Mouse (Mus musculus) CH12.LX (cell line): Measurements from ENCODE around the gene Fam207a.

Source experiments
- EP300 ChIP-seq: IDR thresholded peaks from 2 replicates; pipeline ENCODE4 v1.6.1; 2011; ENCODE audit warnings: low read length, improper control_type of control experiment
- POLR2A ChIP-seq: IDR thresholded peaks from 2 replicates; pipeline ENCODE4 v1.6.1; 2011; ENCODE audit warnings: low read depth, mild to moderate bottlenecking, improper control_type of control experiment, low read length

GRCm38 (mm10) chr10:77497185-77497584 is 18.4 kb downstream of the Fam207a start:
- TF ChIP-seq POLR2A (no peak), EP300 (no peak)
